Mouse (Mus musculus): Measurements from ENCODE around the gene Slc43a3.

Slc43a3 gene

GRCm38 (mm10) chr2:84999486-85000181, 63.3 kb downstream of the Slc43a3 start:
- no peak for DNase-seq

GRCm38 (mm10) chr2:85001497-85001896, 65.1 kb downstream of the Slc43a3 start:
- no peak for DNase-seq

- no peak for DNase-seq
Measured at GRCm38 (mm10) chr2:85002575-85002974, 66.2 kb downstream of the Slc43a3 start.

GRCm38 (mm10) chr2:85004341-85004740, 68.0 kb downstream of the Slc43a3 start:
- DNase-seq: no peak

- DNase-seq: no peak
Measured at GRCm38 (mm10) chr2:85006600-85006999, 70.2 kb downstream of the Slc43a3 start.

- peak; percentile 8 for DNase-seq
Measured at GRCm38 (mm10) chr2:85007729-85008128, 71.3 kb downstream of the Slc43a3 start.

Data from cerebellum, adult 9-10 months (tissue).